Mouse (Mus musculus) heart, adult 11 months (tissue): ENCODE results near the gene St3gal2.
"Not testable (repeated sequence)": the region's sequence is repeated elsewhere in the genome, so short reads cannot be mapped to it uniquely, and the experiment has no call there.

Experiments
- DNase-seq: peaks from one replicate; pipeline ENCODE4 v3.0.0; 2022

The St3gal2 gene

DNA sequence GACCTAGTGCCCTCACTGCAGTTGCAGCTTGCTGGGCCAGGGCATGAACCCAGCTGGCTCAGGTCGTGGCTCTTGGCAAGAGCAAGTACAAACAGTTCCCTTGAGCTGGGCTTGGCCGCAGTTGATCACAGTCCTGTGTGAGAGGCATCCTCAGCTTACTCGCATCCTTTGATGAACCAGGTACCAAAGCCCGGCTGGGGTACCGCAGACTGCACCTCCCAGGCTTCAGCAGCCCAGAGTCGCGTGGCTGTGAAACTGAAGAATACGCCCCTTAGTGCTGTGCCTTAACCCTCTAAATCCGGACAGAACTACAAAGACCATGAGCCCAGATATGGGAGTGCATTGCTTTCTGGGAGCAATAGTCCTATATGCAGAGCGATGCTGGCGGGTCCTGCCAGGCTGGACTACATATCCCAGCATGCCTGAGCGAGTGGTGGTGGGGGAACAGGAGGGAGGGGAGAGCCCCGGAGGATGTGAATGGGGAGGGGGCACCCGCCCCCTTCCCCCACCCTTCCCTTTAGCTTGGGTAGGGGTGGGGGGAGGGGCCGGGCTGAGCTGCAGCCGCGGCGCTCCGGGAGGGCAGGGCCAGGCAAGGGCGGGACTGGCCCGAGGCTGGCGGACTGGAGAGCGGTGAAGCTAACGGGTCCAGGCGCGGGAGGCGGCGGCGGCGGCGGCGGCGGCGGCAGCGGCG lies at the start of gene St3gal2:
St3gal2 (plus strand) TSS at position 582 of the 691 bp plus-strand sequence.
- peak; percentile 99 for DNase-seq

DNA sequence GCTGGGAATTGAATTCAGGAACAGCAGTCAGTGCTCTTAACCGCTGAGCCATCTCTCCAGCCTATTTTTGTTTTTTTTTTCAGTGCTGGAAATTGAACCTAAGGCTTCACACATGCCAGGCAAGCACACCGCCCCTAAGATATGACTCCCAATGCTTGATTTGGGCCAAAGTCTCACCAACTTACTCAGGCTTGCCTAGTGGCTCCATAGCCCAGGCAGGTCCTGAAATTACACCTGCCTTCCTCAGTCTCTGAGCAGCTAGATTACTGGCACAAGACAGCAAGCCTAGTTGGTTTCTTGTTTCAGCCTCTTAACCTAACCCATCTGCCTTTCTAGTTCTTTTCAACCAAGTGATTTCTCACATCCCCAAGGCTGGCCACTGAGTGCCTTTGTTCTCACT lies 49.2 kb upstream of the St3gal2 start:
- peak; percentile 62 for DNase-seq

DNA sequence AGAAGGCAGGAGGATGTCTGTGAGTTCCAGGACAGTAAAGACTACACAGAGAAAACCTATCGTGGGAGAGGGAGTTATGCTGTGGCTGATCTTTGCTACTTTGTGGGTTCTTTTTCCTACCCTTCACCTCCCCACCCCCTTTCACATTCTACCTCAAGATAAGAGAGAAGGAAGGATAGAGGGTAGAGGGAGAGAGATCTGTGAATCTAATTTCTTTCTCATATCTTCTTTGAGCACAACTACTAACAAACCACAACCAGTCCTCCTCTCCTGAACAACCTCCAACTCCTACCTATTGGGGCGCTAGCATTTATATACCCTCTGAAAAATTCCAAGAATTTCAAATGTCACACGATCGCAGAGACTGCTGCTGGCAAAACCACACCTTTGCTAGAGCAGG lies 41.9 kb upstream of the St3gal2 start:
- DNase-seq = no peak

DNA sequence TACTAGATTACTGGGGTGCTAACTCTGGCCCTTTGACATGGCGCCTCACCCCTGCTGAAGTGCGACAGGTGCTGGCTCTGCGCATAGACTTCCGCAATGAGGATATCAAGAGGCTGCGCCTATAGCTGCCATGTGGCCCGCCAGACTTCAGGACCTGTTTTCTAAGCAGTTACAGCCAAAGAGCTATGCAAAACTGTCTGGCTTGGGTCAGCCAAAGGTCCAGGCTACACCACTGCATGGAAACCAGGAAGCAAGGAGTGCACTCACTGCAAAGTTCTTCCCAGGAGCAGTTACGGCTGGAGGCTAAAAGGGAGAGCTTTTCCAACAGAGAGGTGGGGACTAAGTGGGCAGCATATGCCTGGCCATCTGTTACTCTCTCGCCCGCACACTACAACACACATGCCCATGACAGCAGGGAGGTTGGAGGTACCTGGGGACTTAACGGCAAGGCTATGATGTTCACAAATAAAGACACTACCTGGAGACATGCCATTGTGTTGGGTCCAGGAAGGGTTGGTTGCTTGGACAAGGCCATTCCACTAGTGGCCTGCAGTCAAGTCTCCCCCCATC lies 37.9 kb upstream of the St3gal2 start:
- DNase-seq = no peak

DNA sequence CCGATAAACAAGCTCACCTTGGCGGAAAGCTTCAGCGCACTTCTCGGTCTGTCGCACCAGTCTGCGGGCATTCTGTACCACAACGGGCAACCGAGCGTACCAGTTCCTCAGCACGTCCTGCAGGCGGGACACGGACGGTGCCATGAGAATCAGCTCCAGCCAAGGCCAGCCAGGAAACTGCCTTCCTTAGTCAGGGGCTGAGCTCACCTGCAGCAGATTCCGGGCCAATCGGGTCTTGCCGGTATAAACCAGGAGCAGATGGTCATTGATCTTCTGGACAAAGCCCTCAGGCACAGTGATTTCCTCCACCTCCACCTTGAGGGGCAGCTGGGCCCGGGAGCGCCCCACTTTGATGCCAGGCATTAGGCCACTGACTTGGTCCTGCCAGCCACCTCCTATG lies 35.9 kb upstream of the St3gal2 start:
- no peak for DNase-seq

DNA sequence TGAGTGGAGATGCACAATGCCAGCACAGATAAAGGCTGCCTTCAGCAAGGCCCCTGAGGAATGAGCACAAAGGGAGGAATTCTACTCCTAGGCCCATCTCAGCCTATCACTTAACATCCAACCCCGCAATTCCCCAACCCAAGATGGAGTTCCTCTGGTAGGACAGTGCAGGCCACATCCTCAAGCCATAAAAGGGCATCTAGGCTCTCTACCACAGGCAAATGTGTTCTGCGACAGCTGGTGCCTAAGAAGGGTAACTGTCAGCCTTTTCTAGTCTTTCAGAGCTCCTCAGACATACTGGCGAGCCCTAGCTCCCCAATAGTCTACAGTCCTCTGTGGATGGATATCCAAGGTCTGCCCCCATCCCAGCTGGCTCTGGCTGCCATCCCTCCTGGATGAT lies 33.1 kb upstream of the St3gal2 start:
- DNase-seq = no peak

DNA sequence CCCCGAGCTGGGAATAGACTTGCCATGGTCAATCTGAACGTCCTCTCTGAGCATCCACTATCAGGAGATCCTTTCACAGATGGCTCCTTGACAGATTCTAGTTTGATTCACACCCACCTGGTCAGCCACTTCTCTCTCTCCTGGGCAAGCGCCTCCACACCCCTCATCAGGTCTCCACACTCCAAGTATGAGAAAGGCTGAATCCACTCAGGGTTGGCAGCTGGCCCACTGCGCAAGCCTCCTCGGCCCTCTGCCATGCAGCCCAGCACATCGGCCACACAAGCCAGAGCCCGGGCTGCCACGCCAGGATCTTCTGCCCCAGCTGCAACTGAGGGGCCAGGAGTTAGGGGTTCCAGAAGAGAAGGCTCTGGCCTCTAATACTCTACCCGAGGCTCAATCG lies 32.2 kb upstream of the St3gal2 start:
- DNase-seq = no peak

DNA sequence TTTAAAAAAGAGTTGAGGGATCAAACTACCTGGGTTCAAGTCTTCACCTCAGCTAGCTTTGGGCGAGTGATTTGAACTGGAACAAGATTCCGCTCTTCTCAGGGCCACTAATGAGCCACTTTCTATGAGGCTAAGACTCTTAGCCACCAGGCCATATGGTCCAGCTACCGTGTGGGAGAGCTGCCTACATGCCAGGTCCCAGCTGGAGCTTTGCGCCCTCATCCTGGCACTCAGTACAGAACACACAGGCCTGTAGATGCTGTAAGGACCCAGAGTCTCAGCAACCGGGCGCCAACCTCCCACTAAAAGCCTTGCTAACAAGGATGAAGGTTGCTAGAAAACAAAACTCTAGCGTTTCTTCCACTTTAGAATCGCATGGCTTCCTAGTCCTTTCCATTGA lies 31.3 kb upstream of the St3gal2 start:
- DNase-seq = no peak

DNA sequence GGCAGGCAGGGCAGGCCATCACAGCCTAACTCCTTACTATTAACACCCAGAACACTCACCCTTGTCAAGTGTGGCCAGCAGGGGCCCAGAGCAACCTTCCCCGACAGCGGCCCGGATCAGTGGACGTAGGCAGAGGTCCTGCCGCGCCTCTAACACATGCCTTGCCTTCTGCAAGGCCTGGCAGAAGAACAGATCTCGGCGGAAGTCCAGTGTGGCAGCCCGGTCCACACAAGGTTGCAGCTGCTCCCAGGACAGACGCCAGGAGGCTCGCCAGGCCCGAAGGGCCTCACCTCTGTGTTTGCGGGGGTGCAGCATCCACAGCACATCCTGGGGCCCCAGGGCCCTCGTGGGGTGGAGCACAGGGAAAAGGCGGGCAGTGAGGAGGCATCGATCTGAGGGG lies 30.9 kb upstream of the St3gal2 start:
- DNase-seq = no peak

DNA sequence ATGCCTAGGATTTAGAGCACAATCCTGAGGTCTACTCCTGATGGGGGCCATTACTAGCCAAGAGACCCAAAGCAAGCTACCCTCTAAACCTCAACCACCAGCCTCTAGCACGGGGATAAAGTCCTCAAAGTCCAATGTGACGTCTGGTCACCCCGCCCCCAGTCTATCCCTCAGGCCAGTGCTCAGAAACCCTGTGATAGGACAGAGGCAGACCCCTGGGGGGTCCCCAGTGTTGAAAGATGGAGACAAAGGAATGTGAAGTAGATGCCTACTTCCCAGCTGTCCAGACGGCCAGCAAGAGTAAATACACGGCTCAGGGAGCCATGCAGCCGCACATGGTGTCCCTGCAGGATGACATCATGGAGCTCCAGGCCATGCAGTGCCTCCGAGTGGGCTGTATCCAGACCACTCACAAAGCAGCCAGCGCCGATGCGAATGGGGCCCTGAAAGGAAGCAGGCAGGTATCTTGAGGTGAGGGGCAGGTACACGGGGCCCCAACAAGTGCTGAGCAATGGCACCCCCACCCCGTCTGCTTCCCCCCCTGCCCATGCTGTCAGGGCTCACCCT lies 29.7 kb upstream of the St3gal2 start:
- DNase-seq = no peak

DNA sequence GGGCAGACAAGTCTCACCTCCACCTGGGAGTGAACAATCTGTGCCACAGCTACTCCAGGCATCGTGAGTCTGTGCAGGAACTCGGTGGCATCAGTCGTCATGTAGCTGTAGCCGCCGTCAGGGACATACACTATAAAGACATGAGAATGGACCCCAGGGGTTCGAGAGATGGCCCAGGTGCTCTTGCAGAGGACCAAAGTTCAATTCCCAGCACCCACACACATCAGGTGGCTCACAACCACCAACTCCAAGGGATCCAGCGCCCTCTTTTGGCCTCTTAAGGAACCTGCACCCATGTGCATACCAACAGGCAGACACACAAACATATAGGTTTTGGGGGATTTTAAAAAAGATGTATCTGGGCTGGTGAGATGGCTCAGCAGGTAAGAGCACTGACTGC lies 27.7 kb upstream of the St3gal2 start:
- no peak for DNase-seq

DNA sequence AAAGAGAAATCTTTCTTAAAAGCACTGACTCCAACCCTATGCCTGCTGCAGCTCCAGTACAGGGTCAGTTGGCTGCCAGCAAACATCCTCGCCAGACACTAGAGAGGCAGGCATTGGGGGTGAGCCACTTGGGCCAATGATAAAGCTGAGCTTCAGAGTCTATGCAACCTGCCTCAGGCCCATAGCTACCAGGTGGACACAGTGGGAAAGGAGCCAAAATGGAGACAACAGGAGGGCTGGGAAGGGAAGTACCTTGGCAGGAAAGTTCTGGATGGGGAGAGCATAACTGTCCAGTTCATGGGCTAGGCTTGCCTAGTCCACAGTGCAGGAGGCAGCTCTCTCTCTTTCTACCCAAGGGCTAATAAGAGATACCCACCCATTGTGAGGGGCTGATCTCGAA lies 26.8 kb upstream of the St3gal2 start:
- no peak for DNase-seq

DNA sequence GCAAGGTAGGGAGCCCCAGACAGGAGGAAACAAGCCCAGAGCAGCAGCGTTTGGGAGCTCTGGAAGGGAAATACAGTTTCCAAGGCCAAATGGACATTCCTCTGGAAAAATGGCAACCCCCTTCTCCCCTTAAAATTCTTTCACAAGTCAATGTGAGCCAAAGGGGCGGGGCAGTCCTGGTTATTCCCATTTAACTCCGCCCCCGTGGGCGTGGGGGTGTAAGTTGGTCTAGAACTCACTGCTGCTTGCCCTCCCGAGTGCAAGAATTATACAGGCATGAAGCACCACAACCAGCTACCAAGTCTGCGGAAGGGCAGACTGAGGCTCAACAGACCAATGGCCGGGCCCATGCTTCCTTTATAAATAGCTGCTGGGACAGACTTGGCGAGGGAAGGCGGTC lies 24.9 kb upstream of the St3gal2 start:
- peak; percentile 89 for DNase-seq

DNA sequence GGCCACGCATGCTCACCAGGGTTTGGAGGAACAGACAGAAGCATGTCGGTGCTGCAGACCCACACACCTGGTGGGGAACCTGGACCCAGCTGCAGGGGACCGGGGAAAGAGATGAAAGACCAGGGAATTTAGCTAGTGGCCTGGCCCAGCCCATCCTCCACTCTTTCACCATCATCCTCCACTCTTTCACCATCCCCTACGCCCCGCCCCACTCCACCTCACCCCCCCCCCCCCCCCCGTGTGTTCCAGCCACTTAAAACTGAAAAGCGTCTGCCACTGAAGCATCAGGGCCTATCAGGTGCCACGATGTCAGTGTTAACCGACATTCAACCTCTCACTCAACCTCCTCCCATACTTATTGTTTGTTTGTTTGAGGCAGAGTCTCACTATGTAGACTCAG lies 24.5 kb upstream of the St3gal2 start:
- DNase-seq = no peak

DNA sequence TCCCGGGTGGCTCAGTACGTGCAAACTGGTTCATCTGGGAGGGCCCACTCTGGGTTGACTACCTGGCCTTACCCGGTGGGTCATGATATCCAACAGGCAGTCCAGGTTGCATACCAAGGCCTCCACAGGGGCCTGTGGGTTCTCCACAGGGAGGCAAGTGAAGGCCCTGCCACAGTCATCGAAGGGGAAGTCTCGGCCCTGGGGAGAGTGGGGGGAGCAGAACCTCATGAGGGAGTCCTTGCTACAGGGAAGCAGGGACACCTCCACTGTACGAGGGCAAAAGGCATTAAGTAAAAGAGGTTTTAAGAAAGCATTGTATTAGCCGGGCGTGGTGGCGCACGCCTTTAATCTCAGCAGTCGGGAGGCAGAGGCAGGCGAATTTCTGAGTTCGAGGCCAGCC lies 23.9 kb upstream of the St3gal2 start:
- no peak for DNase-seq

DNA sequence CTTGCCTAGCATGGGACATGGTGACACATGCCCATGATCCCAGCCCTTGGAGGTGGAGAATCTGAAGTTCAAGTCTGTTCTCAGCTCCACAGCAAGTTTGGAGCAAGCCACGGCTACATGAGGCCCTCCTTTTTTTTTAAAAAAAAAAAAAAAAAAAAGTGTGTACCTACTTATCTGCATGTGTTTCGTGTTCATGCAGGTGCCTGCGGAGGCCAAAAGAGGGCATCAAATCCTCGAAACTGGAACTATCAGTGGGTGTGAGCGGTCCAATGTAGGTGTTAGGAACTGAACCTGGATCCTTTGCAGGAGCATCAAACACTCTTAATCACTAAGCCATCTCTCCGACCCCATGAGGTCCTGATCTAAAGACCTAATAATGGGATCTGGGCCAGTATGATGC lies 22.2 kb upstream of the St3gal2 start:
- no peak for DNase-seq

DNA sequence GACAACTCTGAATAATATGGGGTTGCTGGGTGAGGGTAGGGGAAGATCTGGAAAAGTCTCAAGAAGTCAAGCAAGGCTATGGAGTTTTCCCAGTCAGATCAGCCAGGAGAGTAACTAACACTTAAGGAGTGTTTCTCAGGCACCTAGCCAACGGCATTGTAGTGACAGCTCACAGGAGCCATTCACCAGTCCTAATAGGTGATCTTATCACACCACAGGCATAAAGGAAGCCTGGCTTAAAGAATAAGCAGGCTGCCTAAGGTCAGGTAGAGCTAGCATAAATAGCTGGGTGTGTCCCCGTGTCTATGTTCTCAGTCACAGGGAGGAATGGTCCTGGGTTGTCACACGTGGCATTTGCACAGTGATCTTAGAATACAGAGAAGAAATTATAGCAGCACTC lies 18.7 kb upstream of the St3gal2 start:
- DNase-seq = no peak

DNA sequence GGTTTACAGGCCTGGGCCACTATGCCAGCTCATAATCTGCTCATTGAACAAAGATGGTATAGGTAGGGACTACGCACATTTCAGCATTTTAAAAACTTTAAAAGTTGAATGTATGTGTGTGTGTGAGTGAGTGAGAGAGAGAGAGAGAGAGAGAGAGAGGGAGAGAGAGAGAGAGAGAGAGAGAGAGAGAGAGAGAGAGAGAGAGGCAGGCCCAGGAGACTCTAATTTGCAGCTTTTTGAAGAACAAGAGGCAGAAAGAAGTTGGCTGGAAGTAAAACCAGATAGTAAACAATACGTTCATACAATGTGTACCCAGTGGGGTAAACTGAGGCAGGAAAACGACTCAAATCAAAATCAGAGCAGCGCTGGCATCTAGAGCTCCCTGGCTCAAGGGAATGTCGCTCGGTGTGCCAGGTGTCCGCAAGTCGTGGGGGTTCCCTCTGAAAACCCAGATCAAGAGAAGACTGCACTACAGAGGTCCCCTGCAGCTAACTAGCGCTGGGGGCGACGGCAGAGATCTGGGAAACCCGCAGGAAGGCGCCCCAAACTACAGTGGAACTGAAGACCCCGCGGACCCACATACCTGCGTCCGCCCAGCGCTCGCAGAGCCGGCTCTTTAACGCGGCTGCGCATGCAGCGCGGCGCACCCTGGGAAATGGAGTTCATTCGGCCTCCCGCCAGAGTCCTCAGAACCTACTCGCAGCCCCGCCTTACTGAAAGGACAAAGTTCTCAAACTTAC lies 17.7 kb upstream of the St3gal2 start, which contains the start of gene Fuk:
Fuk (minus strand) TSS at position 650 of the 740 bp plus-strand sequence.
- DNase-seq = peak; percentile 98

DNA sequence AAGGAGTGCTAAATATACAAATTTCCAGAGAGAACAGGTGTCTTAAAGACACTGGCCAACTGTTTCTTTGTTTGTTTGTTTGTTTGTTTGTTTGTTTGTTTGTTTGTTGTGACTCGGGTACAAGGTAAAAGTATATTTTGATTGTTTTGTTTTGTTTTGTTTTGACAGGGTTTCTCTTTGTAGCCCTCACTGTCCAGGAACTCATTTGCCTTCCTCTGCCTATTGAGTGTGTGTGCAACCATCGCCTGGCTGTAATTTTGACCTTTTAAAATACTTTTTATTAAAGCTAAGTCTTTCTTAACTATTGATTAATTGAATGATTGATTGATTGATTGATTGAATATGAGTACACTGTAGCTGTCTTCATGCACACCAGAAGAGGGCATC lies 17.1 kb upstream of the St3gal2 start:
- DNase-seq = no peak

DNA sequence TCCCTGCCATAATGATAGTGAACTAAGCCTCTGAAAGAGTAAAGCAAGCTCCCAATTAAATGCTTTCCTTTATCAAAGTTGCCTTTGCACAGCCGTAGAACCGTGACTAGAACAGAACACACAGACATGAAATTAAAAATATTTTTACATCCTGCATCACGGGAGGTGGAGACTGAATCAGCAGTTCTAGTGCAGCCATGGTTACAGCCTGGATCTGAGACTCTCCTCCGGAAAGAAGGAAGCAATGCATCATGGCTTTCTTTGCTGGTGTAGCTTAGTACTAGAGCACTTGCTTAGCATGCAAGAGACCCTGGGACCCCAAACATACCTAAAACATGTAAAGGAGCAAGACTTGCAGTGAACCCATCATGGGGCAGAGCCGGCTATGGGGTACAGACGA lies 14.3 kb upstream of the St3gal2 start:
- DNase-seq = no peak

DNA sequence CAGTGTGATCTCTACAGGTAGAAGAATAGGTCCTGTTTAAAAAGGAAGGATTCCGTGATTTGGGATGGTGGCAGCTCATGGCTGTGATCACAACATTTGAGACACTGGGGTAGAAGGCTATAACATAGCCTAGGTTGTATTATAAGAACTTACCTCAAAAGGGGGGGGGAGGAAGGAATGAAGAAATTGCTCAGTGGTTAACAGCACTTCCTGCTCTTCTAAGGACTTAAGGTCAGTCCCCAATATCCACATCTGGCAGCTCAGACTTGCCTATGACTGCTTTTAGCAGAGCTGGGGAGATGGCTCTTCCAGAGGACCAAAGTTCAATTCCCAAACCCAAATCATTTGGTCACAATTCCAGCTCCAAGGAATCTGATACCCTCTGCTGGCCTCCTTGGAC lies 13.0 kb upstream of the St3gal2 start:
- DNase-seq = no peak

DNA sequence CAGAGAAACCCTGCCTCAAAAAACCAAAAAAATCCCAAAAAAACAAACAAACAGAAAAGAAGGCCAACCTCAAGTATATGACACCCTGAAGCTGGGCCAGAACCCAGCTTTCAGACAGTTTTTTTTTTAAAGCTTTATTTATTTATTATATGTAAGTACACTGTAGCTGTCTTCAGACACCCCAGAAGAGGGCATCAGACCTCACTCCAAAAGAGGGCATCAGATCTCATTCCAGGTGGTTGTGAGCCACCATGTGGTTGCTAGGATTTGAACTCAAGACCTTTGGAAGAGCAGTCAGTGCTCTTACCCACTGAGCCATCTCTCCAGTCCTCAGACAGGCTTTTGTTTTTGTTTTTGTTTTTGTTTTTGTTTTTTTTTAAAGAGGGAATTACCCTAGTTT lies 9.9 kb upstream of the St3gal2 start:
- not testable (repeated sequence) for DNase-seq

DNA sequence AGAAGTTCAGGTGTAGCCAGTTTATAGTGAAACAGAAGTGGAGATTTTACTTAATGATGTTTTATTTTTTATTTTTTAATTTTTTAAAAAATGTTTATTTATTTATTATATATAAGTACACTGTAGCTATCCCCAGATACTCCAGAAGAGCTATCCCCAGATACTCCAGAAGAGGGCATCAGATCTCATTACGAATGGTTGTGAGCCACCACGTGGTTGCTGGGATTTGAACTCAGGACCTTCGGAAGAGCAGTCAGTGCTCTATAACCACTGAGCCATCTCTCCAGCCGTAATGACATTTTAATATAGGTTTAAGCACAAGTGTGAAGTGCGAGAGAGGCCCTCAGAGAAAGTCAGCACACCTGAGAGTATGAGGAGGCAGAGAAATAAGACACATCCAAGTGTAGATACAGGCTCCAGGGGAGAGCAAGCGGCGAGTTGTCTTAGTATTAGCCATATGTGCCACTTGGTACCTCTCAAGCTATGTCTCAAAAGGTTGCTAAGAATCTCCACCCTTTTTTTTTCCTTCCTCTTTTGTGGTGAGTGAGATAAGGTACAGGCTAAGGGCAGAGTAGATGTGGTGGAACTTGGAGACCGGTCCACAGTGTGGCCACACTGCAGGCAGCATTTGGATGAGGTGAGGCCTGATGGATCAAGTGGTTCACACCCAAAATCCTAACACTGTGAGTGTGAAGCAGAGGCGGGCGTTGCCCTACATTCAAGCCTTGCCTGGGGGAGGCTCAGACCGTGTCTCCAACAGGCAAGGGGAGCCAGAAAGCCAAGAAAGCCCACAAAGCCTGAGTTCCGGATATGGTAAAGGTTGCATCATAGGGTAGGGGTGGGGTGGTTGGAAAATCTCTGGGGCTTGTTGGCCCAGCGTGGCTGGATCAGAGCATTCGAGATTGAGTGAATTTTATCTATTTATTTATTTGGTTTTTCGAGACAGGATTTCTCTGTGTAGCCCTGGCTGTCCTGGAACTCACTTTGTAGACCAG lies 7.8 kb upstream of the St3gal2 start:
- no peak for DNase-seq
